Mouse (Mus musculus): Measurements from ENCODE around the gene Csdc2. TPM values are rescaled to one million over a fixed set of nuclear protein-coding genes. Genes with fewer than 3 reads are reported as not detected.
A peak's percentile ranks its signal among the peaks of the same experiment; 100 is the strongest.

Csdc2 gene
- 6.2 and 6.3 TPM in 2 replicates for polyA plus RNA-seq (2016; fragmentation: Nextera tagmentation; extraction: Ambion mirVana)

DNA sequence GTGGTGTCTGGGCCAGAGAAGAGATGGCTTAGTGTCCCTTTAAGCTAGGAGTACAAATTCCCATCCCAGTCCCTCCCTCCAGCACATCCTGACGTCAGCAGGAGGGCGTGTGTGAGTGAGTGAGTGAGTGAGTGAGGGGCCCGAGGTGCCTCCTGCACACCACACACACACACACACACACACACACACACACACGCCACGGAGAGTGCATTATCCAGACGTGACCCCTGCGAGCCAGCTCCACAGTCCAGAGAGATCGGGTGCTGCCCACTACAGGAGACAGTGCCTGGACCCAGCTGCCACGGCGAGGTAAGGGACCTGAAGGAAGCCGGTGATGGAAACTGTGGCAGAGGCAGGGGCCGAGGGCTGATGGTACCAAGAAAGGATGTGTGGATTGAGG, at the start of gene Csdc2:
Gene Csdc2, plus strand, starts transcription at position 81 of the 400 bp plus-strand sequence.
- peaks cover 6% of the 10 kb centered on the region; the same call in 1 of the 2 replicates for H3K27me3 ChIP-seq (replicated peaks)
- H3K27ac ChIP-seq (ENCODE audit: poor library complexity, severe bottlenecking): peak within 1 kb of the TSS; percentile 13
- WGBS: under 1% methylated on average over 12 of the region's 12 CpGs
- peak; percentile 30; the same call in 1 of the 2 replicates for ATAC-seq (ENCODE audit: insufficient number of reproducible peaks, low FRiP score)
- no peaks in the 10 kb centered on the region for H3K36me3 ChIP-seq
- H3K4me2 ChIP-seq: peak within 1 kb of the TSS; percentile 73
- no peaks in the 10 kb centered on the region for H3K9me3 ChIP-seq (replicated peaks)
- peak within 1 kb of the TSS; percentile 66 for H3K9ac ChIP-seq
- peak within 1 kb of the TSS; percentile 46 for H3K4me3 ChIP-seq
- peaks cover 28% of the 10 kb centered on the region for H3K4me1 ChIP-seq (replicated peaks)

DNA sequence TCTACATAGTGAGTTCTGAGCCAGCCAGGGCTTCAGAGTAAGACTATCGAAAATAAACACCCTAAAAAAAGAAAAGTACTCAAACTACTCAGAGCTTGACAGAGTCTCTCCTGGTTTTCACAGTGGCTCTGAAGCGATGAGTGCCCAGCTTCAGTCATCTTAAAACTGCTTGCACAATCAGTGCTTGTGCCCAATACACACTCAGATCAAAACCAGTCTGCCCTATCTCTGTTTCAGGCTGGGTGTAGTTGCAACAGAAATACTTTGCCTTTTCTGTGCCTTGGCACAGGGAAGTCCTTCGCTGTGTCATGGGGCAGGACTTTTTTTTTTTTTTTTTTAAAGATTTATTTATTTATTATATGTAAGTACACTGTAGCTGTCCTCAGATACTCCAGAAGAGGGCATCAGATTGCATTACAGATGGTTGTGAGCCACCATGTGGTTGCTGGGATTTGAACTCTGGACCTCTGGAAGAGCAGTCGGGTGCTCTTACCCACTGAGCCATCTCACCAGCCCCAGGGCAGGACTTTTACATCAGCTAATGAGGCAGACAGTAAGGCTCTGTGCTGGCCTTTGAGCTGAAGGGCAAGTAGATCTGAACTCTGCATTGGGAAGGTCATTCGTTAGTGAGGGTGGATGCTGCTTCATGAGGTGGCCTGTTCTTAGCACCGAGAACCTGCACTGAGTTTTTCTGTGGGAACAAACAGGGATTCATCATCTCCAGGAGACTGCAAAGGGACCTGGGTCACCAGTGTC, 49.6 kb upstream of the Csdc2 start:
- no peak overlapping the region for H3K27ac ChIP-seq (ENCODE audit: poor library complexity, severe bottlenecking)
- H3K36me3 ChIP-seq: peaks cover 45% of the 10 kb centered on the region
- H3K27me3 ChIP-seq (replicated peaks): no peaks in the 10 kb centered on the region
- H3K9me3 ChIP-seq (replicated peaks): no peaks in the 10 kb centered on the region
- H3K4me1 ChIP-seq (replicated peaks): peaks cover 27% of the 10 kb centered on the region
- H3K4me2 ChIP-seq: no peak overlapping the region
- H3K9ac ChIP-seq: no peak overlapping the region
- ATAC-seq (ENCODE audit: insufficient number of reproducible peaks, low FRiP score): no peak
- 82% methylated on average over 6 of the region's 6 CpGs for WGBS
- H3K4me3 ChIP-seq: no peak overlapping the region

DNA sequence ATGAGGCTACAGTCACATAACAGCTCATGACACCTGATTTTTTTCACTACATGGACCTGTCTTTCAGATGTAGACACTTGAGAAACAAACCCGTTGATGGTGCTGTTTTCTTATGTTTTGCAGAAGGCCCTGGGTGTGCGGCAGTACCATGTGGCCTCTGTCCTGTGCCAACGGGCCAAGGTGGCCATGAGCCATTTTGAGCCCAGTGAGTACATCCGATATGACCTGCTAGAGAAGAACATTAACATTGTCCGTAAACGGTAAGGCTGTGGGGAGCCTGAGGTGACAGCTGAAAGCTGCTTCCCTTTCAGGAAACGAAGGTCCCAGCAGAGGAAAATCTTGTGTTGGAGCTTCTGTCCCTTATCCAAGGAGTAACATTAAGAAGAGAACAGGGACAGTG, 47.4 kb upstream of the Csdc2 start:
- no peak overlapping the region for H3K9ac ChIP-seq
- no peak overlapping the region for H3K4me2 ChIP-seq
- no peaks in the 10 kb centered on the region for H3K27me3 ChIP-seq (replicated peaks)
- no peak overlapping the region for H3K27ac ChIP-seq (ENCODE audit: poor library complexity, severe bottlenecking)
- peaks cover 58% of the 10 kb centered on the region for H3K36me3 ChIP-seq
- H3K4me1 ChIP-seq (replicated peaks): peaks cover 25% of the 10 kb centered on the region
- H3K4me3 ChIP-seq: no peak overlapping the region
- no peaks in the 10 kb centered on the region for H3K9me3 ChIP-seq (replicated peaks)
- no peak for ATAC-seq (ENCODE audit: insufficient number of reproducible peaks, low FRiP score)
- WGBS: 89% methylated on average over 7 of the region's 7 CpGs

DNA sequence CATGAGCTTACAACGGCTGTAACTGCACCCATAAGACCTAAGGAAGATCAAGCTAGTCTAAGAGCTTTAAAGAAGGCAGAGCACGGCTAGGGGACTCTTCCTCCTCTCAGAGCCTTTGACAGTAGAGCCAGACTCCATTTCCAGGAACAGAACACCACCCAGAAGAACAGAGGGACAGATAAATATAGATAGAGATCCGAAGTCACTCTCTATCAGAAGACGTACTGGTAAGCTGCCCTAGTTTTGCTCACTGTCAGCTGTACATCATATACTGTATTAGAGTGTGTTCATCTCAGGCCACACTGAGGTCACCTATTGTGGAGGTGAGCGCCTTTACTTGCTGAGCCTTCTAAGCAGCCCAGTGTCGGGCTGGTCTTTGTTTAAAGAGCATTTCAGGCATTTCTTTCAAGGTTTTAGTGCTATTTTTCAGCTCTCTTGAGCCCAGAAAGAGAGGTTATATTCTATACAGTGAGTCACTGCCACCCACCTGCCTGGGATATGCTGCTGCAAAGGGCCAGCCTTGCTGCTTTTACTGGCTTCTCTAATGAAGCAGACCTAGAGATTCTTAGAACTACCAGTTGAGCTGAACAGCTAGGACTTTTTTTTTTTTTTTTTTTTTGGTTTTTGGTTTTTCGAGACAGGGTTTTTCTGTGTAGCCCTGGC, 45.3 kb upstream of the Csdc2 start:
- H3K27ac ChIP-seq (ENCODE audit: poor library complexity, severe bottlenecking): no peak overlapping the region

DNA sequence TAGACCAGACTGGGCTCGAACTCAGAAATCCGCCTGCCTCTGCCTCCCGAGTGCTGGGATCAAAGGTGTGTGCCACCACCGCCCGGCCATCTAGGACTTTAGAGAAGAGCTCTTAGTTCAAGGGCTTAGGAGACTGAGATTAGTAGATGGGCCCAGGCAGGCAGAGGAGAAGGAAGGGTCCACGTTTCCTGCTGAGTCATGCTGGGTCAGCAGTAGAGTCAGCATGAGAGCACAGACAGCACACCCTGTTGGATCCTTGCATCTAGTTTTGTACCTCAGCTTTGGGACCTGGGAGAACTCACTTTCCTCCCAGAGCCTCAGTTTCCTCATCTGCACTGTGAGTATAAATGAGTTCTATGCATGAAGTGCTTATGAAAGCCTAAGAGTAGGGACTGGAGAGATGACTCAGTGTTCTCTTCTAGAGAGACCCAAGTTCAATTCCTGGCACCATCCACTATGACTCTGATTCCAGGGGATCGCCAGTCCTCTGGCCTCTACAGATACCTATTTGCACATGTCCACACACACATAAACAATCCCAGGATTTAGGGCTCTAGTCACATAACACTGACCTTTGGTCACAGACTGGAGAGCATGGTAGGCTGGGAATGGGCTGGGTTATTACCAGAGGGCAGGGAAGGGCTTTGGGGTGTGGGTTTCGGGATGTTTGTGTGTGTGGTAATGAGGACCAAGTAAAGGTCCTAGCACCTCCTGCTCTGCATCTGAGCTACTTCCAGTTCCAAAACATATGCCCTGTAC, 44.6 kb upstream of the Csdc2 start:
- Histone ChIP-seq H3K4me1 (replicated peaks) (0 out of 2 replicates have a peak, but pooled peaks cover 11% of the 10 kb centered on the region), H3K9ac (no peak overlapping the region), H3K4me2 (no peak overlapping the region), H3K27ac (ENCODE audit: poor library complexity, severe bottlenecking) (0 out of 2 replicates have a peak overlapping the region, but pooled peaks have one; percentile 26), H3K9me3 (replicated peaks) (no peaks in the 10 kb centered on the region), H3K4me3 (no peak overlapping the region), H3K27me3 (replicated peaks) (no peaks in the 10 kb centered on the region), H3K36me3 (peaks cover 79% of the 10 kb centered on the region)
- ATAC-seq (ENCODE audit: insufficient number of reproducible peaks, low FRiP score): peak; percentile 86
- WGBS: 83% methylated on average over 8 of the region's 8 CpGs

More for the DNA sequence above, 45.3 kb upstream of the Csdc2 start:
- H3K4me1 ChIP-seq (replicated peaks): peaks cover 16% of the 10 kb centered on the region; the same call in 1 of the 2 replicates
- no peaks in the 10 kb centered on the region for H3K27me3 ChIP-seq (replicated peaks)
- WGBS: 78% methylated on average over 7 of the region's 7 CpGs
- no peaks in the 10 kb centered on the region for H3K9me3 ChIP-seq (replicated peaks)
- no peak for ATAC-seq (ENCODE audit: insufficient number of reproducible peaks, low FRiP score)
- peaks cover 72% of the 10 kb centered on the region for H3K36me3 ChIP-seq
- no peak overlapping the region for H3K4me3 ChIP-seq
- no peak overlapping the region for H3K4me2 ChIP-seq
- no peak overlapping the region for H3K9ac ChIP-seq

DNA sequence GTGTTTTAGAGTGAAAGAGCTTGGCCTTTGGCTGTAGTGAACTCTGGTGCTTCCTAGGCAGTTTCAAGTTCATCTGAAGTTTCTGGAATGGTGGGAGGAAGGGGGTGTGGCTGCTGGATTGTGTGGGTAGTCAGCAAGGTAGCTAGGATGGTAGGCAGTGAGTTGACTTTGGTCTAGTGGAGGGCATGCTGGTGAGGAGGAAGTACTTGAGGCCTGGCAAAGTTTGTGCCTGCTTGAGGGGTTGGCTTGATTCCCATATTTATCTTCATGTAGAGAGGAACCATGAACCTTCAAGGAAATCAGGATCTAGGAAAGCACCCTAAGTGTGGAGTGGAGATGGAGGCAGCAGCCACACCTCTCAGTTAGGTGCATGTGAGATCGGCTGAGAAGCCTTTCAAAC, 42.6 kb upstream of the Csdc2 start:
- Histone ChIP-seq H3K4me1 (replicated peaks) (peaks cover 15% of the 10 kb centered on the region), H3K27me3 (replicated peaks) (no peaks in the 10 kb centered on the region), H3K9ac (no peak overlapping the region), H3K9me3 (replicated peaks) (no peaks in the 10 kb centered on the region), H3K27ac (ENCODE audit: poor library complexity, severe bottlenecking) (no peak overlapping the region), H3K4me2 (no peak overlapping the region), H3K36me3 (peaks cover 89% of the 10 kb centered on the region), H3K4me3 (no peak overlapping the region)
- ATAC-seq (ENCODE audit: insufficient number of reproducible peaks, low FRiP score): no peak
- 69% methylated on average over 1 of the region's 1 CpGs for whole genome bisulfite sequencing

DNA sequence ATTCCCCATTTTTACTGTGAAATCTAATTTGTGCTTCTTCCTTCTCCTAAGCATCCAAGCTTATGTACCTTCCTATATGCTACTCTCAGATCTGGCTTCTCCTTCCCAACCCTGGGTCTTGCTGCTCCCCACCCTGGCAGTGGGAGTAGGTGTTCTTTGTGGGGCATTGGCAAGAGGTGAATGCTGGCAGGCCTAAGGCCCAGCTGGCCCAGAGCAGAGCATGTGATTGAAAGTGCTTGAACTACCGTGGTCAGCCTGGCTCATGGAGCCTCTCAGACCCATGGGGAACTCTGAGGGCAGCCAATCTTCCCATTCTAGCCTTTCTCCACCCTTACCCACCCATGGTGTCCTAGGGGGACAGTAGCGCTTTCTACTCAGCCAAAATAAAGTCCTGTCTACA, 40.2 kb upstream of the Csdc2 start:
- Histone ChIP-seq H3K9me3 (replicated peaks) (no peaks in the 10 kb centered on the region), H3K4me3 (no peak overlapping the region), H3K27me3 (replicated peaks) (no peaks in the 10 kb centered on the region), H3K27ac (ENCODE audit: poor library complexity, severe bottlenecking) (no peak overlapping the region), H3K4me1 (replicated peaks) (peaks cover 17% of the 10 kb centered on the region), H3K36me3 (peaks cover 85% of the 10 kb centered on the region), H3K4me2 (no peak overlapping the region), H3K9ac (no peak overlapping the region)
- 93% methylated on average over 2 of the region's 2 CpGs for WGBS
- no peak for ATAC-seq (ENCODE audit: insufficient number of reproducible peaks, low FRiP score)

DNA sequence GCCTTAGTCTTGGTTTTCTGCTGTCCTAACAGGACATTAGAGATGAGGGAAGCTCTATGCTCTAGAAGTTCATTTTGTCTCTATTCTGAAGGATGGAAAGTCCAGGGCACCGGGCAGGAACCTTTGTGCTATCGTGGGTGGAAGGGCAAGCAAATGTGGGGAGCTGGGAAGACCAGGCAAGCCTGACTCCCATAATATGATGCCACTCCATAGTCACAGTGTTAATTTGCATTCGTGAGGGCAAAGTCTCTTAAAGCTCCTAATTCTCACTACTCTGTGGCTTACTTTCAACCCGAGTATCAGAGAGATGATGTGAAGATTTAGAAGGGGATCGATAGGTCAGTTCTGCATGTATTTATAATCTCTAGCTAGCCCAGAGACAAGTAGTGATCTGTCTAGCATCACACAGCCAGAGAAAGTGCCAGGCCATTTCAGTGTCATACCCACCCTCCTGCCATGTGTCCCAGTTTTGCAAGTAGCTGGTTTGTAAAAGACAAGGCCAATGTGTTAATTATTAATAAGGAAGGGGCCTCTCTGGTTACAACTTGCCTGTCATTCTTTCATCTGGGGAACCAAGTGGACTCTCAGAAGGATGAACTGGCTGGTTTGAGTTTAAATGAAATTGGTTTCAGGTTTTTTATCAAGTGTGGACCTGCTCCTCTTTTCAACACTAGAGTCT, 38.8 kb upstream of the Csdc2 start:
- Histone ChIP-seq H3K27me3 (replicated peaks) (no peaks in the 10 kb centered on the region), H3K9me3 (replicated peaks) (no peaks in the 10 kb centered on the region), H3K4me1 (replicated peaks) (peaks cover 12% of the 10 kb centered on the region), H3K27ac (ENCODE audit: poor library complexity, severe bottlenecking) (no peak overlapping the region), H3K4me2 (no peak overlapping the region), H3K4me3 (no peak overlapping the region), H3K36me3 (peaks cover 86% of the 10 kb centered on the region), H3K9ac (no peak overlapping the region)
- ATAC-seq (ENCODE audit: insufficient number of reproducible peaks, low FRiP score): no peak
- WGBS: 90% methylated on average over 5 of the region's 5 CpGs

DNA sequence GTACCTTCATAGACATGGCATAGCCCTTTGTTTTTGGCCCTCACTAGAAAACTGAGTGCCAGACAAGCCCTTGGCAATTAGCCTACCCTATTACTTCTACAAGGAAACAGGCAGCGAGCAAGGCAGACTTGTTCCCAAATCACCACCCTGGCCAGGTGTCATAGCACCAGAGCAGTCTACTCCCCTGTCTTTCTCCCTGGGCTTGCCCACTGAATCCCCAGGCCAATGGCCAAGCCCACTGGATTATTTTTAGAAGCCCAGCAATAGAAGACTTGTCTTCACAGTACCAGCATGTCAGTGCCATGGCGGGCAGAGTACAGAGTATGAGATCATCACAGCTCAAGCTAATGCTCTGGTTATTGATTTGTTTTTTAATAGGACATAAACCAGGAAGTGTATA, 37.8 kb upstream of the Csdc2 start:
- H3K4me2 ChIP-seq: no peak overlapping the region
- H3K27ac ChIP-seq (ENCODE audit: poor library complexity, severe bottlenecking): no peak overlapping the region
- no peak overlapping the region for H3K4me3 ChIP-seq
- no peak overlapping the region for H3K9ac ChIP-seq
- ATAC-seq (ENCODE audit: insufficient number of reproducible peaks, low FRiP score): no peak
- no peaks in the 10 kb centered on the region for H3K9me3 ChIP-seq (replicated peaks)
- 71% methylated on average over 2 of the region's 2 CpGs for WGBS
- peaks cover 12% of the 10 kb centered on the region for H3K4me1 ChIP-seq (replicated peaks)
- H3K27me3 ChIP-seq (replicated peaks): no peaks in the 10 kb centered on the region
- peaks cover 89% of the 10 kb centered on the region for H3K36me3 ChIP-seq

DNA sequence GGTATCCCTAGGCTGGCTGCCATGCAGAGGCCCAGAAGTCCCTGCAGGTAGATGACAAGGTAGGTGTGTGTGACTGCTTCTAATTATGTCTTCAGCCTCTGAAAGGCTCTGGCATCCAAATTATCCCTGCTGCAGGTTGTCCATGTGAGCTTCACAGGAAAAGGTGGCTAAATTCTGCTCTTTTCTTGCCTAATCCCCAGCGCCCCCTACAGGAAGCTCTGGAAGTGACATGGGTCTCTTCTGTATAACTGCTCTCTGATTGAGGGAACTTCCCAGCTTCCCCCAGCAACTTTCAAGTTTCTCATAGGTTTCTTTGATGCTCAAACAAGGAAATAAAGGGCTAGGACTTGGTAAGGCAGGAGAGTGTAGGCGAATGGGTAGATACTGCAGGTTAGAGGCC, 31.6 kb upstream of the Csdc2 start:
- ATAC-seq (ENCODE audit: insufficient number of reproducible peaks, low FRiP score): no peak
- 37% methylated on average over 2 of the region's 2 CpGs for WGBS
- no peak overlapping the region for H3K4me3 ChIP-seq
- no peak overlapping the region for H3K9ac ChIP-seq
- peaks cover 97% of the 10 kb centered on the region for H3K36me3 ChIP-seq
- no peaks in the 10 kb centered on the region for H3K27me3 ChIP-seq (replicated peaks)
- H3K4me1 ChIP-seq (replicated peaks): no peaks in the 10 kb centered on the region
- H3K4me2 ChIP-seq: no peak overlapping the region
- no peaks in the 10 kb centered on the region for H3K9me3 ChIP-seq (replicated peaks)
- H3K27ac ChIP-seq (ENCODE audit: poor library complexity, severe bottlenecking): no peak overlapping the region

Measured in heart, embryonic 12.5 days (tissue).